Mouse (Mus musculus) bone marrow, adult 2 months (tissue): Measurements from ENCODE around the gene Bco2.

Source experiments
- CTCF ChIP-seq: fragments of 200-500 bp; IDR thresholded peaks from 2 replicates; pipeline ENCODE4 v1.5.1; 2011; ENCODE audit warnings: low read length, control low read depth; ENCODE audit not compliant: control insufficient read depth, insufficient read depth
- POLR2A ChIP-seq: fragments of 200-500 bp; IDR thresholded peaks from 2 replicates; pipeline ENCODE4 v1.6.1; 2011; ENCODE audit warnings: low read depth, mild to moderate bottlenecking, control low read depth, low read length, borderline replicate concordance; ENCODE audit not compliant: control insufficient read depth

DNA sequence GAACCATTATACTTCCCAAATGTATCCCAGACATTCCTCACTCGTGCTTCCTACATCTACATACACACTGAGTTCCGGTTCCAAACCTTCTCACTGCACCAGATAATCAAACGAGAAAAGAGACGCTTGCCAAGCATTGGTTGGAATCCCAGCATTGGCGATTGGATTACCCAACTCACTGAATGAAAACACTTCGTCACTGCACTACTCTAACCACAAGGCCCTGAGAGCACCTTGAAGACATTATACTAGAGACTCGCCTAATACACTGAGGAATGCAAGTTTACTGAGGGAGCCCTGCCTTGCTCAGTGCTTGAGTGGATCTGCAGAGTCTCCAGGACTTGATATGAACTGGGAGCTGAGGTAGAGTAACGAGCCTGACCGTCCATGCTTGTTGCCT lies 12.6 kb downstream of the Bco2 start:
- TF ChIP-seq POLR2A (no peak), CTCF (no peak)
